Mouse (Mus musculus) adrenal gland, adult 10 weeks (tissue): Measurements from ENCODE around the gene Cbln3. TPM values are rescaled to one million over a fixed set of nuclear protein-coding genes. Genes with fewer than 3 reads are reported as not detected.

ENCODE experiments used
- polyA plus RNA-seq: library from polyadenylated mRNA; stranded (reverse); fragments of 350-450 nt; fragmentation: Illumina TruSeq; extraction: RNeasy Lipid Tissue Mini Kit (QIAGEN cat#74804); gene quantifications from one replicate; pipeline ENCODE4 v1.2.3, GENCODE M21; 2014; ENCODE audit warnings: low read depth, low replicate concordance

The Cbln3 gene
- polyA plus RNA-seq, result not detected

DNA sequence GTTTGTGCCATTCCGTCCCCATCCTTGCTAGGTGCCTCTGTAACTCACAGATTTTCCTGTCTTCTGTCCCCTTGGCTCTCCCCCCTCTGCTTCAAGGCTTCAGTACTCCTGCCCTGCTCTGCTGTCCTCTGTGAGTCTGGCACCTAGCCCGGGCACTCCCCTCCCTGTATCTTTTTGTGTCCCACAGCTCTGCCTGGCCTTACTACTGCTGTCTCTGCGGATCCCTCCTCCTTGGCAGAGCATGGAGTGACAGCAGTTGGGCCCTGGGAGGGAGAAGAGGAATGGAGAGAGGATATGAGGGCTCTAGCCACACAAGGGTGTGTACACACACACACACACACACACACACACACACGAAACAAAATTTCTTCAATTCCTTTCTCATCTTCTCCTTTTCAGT lies at the start of gene Cbln3:
Cbln3 (minus strand) TSS at position 227 of the 400 bp plus-strand sequence.

GRCm38 (mm10) chr14:55899701-55900413 lies 15.7 kb upstream of the Cbln3 start, which contains the start of gene Sdr39u1:
Sdr39u1 (minus strand) TSS chr14:55900293.

DNA sequence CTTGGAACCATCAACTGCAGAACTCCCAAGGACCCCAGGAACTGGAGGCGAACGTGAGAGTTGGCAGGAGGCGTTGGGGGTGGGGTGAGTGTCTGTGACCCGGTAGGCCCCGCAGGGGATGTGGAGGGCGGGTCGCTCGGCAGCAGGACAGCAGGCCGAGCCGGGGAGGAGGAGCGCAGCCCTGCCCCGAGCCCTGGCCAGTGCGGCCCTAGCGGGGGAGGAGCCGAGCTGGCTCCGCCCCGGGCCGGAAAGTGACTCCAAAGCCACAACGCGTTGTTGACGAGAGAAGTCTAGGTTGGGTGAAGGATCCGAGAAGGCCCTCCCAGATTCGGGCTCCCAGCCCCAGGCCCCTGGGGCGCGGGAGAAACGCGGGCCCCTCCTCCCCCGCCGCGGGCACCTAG lies 521 bp upstream of the Cbln3 start, which contains the start of gene Khnyn:
Khnyn (plus strand) TSS at position 235 of the 401 bp plus-strand sequence.

DNA sequence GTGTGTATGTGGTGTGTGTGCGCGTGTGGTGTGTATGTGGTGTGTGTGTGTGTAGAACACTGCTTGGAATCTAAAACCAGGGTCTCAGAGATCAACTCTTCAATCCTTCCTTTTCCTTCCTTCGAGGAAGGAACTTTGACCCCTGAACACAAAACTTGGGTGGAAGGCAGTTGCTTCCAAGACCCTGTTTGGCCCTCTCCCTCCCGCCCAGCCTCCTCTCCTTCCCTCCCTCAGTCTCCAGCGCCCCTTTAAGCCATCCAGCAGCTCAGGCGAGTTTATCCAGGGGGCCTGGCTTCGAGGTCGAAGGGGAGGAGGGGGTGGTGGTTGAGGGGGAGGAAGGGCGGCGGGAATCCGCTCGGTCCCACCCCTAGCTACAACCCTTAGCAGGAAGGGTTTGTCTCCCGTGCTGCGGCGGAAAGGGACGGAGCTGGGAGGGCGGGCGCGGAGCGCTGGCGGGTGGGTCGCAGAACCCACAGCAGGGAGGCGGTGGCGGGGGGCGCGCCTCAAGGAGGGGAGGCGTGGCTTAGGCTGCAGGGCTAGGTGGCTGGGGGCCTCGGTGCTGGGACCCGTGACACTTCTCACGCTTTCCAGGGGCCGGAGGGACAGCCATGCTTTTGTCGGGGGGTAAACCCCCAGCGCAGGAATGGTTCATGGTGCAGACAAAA lies 30.4 kb downstream of the Cbln3 start, which contains the start of gene Nynrin:
Nynrin (plus strand) TSS at position 390 of the 665 bp plus-strand sequence.

Other genes with a start within 250 kb of the Cbln3 start
- 13.4 TPM for gene Ipo4, start 248.4 kb downstream of the Cbln3 start, polyA plus RNA-seq
- 1.7 TPM for gene Gm49378, start 246.5 kb downstream of the Cbln3 start, polyA plus RNA-seq
- 48.9 TPM for gene Tm9sf1, start 240.6 kb downstream of the Cbln3 start, polyA plus RNA-seq
- gene Tssk4, start 234.2 kb downstream of the Cbln3 start, polyA plus RNA-seq, result not detected
- 32.2 TPM for gene Mdp1, start 223.9 kb downstream of the Cbln3 start, polyA plus RNA-seq
- gene Gmpr2, start 212.5 kb downstream of the Cbln3 start, polyA plus RNA-seq, result 44.1 TPM
- gene Nedd8, start 212.3 kb downstream of the Cbln3 start, polyA plus RNA-seq, result 81.5 TPM
- 10.6 TPM for gene Tinf2, start 202.6 kb downstream of the Cbln3 start, polyA plus RNA-seq
- not detected for gene Tgm1, start 170.5 kb downstream of the Cbln3 start, polyA plus RNA-seq
- gene Rabggta, start 162.1 kb downstream of the Cbln3 start, polyA plus RNA-seq, result 0.47 TPM
- 15.6 TPM for gene Dhrs1, start 138.7 kb downstream of the Cbln3 start, polyA plus RNA-seq
- gene Nop9, start 138.7 kb downstream of the Cbln3 start, polyA plus RNA-seq, result 6.7 TPM
- not detected for gene Cideb, start 125.9 kb downstream of the Cbln3 start, polyA plus RNA-seq
- gene Ltb4r2, start 123.0 kb downstream of the Cbln3 start, polyA plus RNA-seq, result not detected
- gene Ltb4r1, start 118.4 kb downstream of the Cbln3 start, polyA plus RNA-seq, result 0.41 TPM
- gene Adcy4, start 100.3 kb downstream of the Cbln3 start, polyA plus RNA-seq, result 1.1 TPM
- not detected for gene Ripk3, start 95.5 kb downstream of the Cbln3 start, polyA plus RNA-seq
- gene Nfatc4, start 61.2 kb downstream of the Cbln3 start, polyA plus RNA-seq, result 2.6 TPM
- gene Nynrin, start 30.4 kb downstream of the Cbln3 start, polyA plus RNA-seq, result 0.41 TPM
- 9.7 TPM for gene Khnyn, start 555 bp upstream of the Cbln3 start, polyA plus RNA-seq
- gene Sdr39u1, start 15.9 kb upstream of the Cbln3 start, polyA plus RNA-seq, result 16.7 TPM
- gene Cma1, start 60.3 kb upstream of the Cbln3 start, polyA plus RNA-seq, result 2.0 TPM
- gene Cma2, start 66.6 kb upstream of the Cbln3 start, polyA plus RNA-seq, result not detected
- not detected for gene Mcpt1, start 133.6 kb upstream of the Cbln3 start, polyA plus RNA-seq
- not detected for gene Mcpt9, start 146.1 kb upstream of the Cbln3 start, polyA plus RNA-seq
- gene Mcpt2, start 157.6 kb upstream of the Cbln3 start, polyA plus RNA-seq, result 0.58 TPM
- 3.4 TPM for gene Mcpt4, start 177.9 kb upstream of the Cbln3 start, polyA plus RNA-seq
- gene Mcpt8, start 200.9 kb upstream of the Cbln3 start, polyA plus RNA-seq, result not detected
- gene Ctsg, start 218.2 kb upstream of the Cbln3 start, polyA plus RNA-seq, result not detected
- gene Gzme, start 236.2 kb upstream of the Cbln3 start, polyA plus RNA-seq, result not detected
- gene Gzmd, start 248.2 kb upstream of the Cbln3 start, polyA plus RNA-seq, result not detected